Mouse (Mus musculus) small intestine, adult 2 months (tissue): ENCODE data around the gene Rgs19. TPM values are rescaled to one million over a fixed set of nuclear protein-coding genes. Genes with fewer than 3 reads are reported as not detected.

ENCODE experiments used
- H3K27ac ChIP-seq: fragments of 200-500 bp; 2 replicates; pipeline ENCODE4 v1.5.1; 2012; ENCODE audit warnings: low read depth, low read length, control low read depth, inconsistent platforms; ENCODE audit not compliant: insufficient read depth
- H3K27me3 ChIP-seq: fragments of 200-500 bp; 2 replicates; pipeline ENCODE4 v1.6.1; 2012; ENCODE audit warnings: mild to moderate bottlenecking, moderate library complexity, low read length, inconsistent platforms; ENCODE audit not compliant: control insufficient read depth, insufficient read depth
- H3K36me3 ChIP-seq: fragments of 200-500 bp; 2 replicates; pipeline ENCODE4 v1.6.1; 2012; ENCODE audit warnings: mild to moderate bottlenecking, low read length, control low read depth, inconsistent platforms; ENCODE audit not compliant: control insufficient read depth, insufficient read depth
- H3K4me1 ChIP-seq: fragments of 200-500 bp; 2 replicates; pipeline ENCODE4 v1.6.1; 2012; ENCODE audit warnings: low read length, inconsistent platforms, mixed read lengths; ENCODE audit not compliant: control insufficient read depth, insufficient read depth, insufficient read length
- H3K4me3 ChIP-seq: fragments of 200-500 bp; 2 replicates; pipeline ENCODE4 v1.5.1; 2012; ENCODE audit warnings: low read depth, mild to moderate bottlenecking, control low read depth, inconsistent platforms, low read length, moderate library complexity
- CTCF ChIP-seq: fragments of 200-500 bp; IDR thresholded peaks from 2 replicates; pipeline ENCODE4 v1.5.1; 2012; ENCODE audit warnings: low read depth, mild to moderate bottlenecking, control low read depth, inconsistent platforms, low read length, moderate library complexity, mixed read lengths; ENCODE audit not compliant: insufficient replicate concordance, insufficient read length; ENCODE audit errors: extremely low read depth
- POLR2A ChIP-seq: fragments of 200-500 bp; IDR thresholded peaks from 2 replicates; pipeline ENCODE4 v1.6.1; 2012; ENCODE audit warnings: low read depth, mild to moderate bottlenecking, control low read depth, inconsistent platforms, low read length, moderate library complexity
- WGBS: fragments of 180-500 bp; shearing (Covaris S2); methylation state at CpG from one replicate; pipeline ENCODE4 v1.1.7; 2018; 5-methylcytosine and 5-hydroxymethylcytosine counted together
- polyA plus RNA-seq: library from polyadenylated mRNA; depleted of rRNA; stranded (reverse); fragments of >200 nt; gene quantifications from 2 replicates; pipeline ENCODE4 v1.2.3, GENCODE M21; 2012

Gene Rgs19
- polyA plus RNA-seq, 1 experiment, result 24.1 TPM

DNA sequence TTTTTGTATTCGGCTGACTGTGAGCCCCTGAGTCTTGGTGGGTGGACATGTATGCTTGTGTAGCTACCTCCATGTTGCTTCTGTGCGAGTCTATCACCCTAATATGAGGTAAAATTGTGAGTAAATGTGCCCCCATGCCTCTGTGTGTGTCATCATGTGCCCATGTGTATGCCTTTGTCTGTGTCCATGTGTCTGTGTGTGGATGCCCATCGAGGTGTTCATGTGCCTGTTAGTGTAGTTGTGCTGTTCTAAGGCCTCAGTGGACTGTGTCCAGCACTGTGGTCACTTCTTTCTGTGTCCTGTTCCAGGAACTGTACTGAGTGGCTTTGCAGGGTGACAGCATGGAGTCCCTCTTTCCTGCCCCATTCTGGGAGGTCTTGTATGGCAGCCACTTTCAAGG is 21.6 kb upstream of the Rgs19 start:
- Histone ChIP-seq H3K4me1 (no peaks in the 10 kb centered on the region), H3K27ac (no peak overlapping the region), H3K4me3 (no peak overlapping the region), H3K27me3 (no peaks in the 10 kb centered on the region), H3K36me3 (no peaks in the 10 kb centered on the region)
- TF ChIP-seq CTCF (no peak), POLR2A (no peak)
- WGBS, result 67% methylated on average over 3 of the region's 3 CpGs

DNA sequence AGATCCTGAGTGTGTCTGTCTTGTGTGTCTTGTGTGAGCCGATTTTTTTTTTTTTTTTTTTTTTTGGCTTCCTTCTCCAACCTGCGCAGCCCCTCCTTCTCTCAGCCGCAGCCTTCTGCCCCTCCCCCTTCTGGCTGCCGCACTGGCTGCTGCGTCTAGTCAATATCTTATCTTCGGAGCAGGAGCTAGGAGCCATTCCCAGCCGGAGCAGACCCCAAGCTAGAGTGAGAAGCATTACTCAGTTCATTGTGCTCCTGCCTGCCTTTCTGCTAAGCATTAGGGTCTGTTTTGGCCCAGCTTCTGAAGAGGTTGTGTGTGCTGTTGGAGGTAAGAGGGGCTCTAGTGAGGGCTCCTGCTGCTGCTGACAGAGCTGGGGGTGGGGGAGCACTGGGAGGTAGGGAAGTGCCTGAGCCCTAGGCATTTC is 21.1 kb upstream of the Rgs19 start, which contains the start of gene Oprl1:
Oprl1 (plus strand) TSS at position 114 of the 424 bp plus-strand sequence.
- TF ChIP-seq CTCF (no peak), POLR2A (no peak)
- H3K4me3 ChIP-seq, result no peak within 1 kb of the TSS

DNA sequence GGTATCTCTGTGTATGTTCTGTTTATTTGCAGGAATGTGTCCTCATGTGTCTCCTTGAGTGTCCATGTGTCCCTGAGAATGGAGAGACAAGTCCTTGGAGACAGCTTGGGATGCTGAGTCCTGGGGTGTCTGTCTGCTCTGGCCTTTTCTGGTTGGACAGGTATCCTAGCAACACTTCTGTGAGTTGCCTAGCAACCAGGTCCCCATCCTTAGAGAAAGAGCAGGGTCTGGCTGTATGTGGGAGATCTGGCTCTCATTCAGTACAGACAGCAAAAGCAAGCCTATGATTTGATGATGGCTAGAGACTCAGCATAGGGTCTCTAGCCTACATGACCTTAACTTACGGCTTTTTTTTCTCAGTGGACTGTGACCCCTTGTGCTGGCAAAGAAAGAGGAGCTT is 20.0 kb upstream of the Rgs19 start:
- Histone ChIP-seq H3K4me3 (no peak overlapping the region), H3K27me3 (no peaks in the 10 kb centered on the region), H3K36me3 (no peaks in the 10 kb centered on the region), H3K4me1 (no peaks in the 10 kb centered on the region), H3K27ac (no peak overlapping the region)
- TF ChIP-seq POLR2A (no peak), CTCF (no peak)
- 84% methylated on average over 1 of the region's 1 CpGs for WGBS

More for the DNA sequence above, 21.1 kb upstream of the Rgs19 start, which contains the start of gene Oprl1:
- WGBS, result under 1% methylated on average over 7 of the region's 7 CpGs
- Histone ChIP-seq H3K27me3 (no peaks in the 10 kb centered on the region), H3K36me3 (no peaks in the 10 kb centered on the region), H3K4me1 (no peaks in the 10 kb centered on the region), H3K27ac (no peak within 1 kb of the TSS)

DNA sequence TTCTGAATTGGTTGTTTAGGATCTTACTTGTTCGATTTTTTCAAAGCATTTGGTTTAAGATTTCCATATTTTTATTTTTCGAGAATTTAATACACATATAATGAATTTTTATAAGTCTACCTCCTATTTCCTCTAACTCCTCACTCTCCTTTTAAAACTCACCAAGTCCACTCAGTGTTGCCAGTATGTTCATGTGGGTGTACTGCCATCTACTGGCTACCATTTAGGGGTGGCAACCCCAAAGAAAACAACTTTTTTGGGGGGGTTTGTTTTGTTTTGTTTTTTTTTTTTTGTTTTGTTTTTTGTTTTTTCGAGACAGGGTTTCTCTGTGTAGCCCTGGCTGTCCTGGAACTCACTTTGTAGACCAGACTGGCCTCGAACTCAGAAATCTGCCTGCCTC is 12.9 kb upstream of the Rgs19 start:
- Histone ChIP-seq H3K27ac (no peak overlapping the region), H3K27me3 (no peaks in the 10 kb centered on the region; the same call in 1 of the 2 replicates), H3K4me3 (no peak overlapping the region), H3K36me3 (no peaks in the 10 kb centered on the region), H3K4me1 (no peaks in the 10 kb centered on the region)
- 27% methylated on average over 4 of the region's 4 CpGs for WGBS
- no peak for TF ChIP-seq POLR2A
- TF ChIP-seq CTCF, result no peak

DNA sequence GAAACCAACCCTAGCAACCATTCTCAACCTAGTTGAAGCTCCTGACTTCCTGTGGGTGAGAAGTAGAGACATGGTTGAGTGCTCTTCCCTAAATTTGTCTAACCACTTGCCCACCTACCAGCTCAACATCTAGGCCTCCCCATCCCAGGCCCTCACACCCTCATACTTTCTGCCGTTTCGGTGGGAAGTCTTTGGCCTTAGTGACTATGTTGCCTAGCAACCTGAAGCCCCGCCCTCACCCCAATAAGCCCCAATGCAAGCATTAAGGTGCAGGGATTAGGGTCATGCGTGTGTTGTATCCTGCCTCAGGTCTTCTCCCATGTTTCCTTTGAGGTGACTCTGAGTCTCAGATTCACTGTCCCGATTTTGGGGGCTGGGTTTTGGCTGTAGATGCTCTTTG is 4.5 kb upstream of the Rgs19 start, which contains the start of gene Lkaaear1:
Lkaaear1 (minus strand) TSS at position 202 of the 400 bp plus-strand sequence.
- 0 out of 2 replicates have a peak, but pooled peaks cover 5% of the 10 kb centered on the region for H3K27me3 ChIP-seq
- H3K4me1 ChIP-seq, result peaks cover 3% of the 10 kb centered on the region
- 38% methylated on average over 5 of the region's 5 CpGs for WGBS
- TF ChIP-seq CTCF, result no peak
- no peak for TF ChIP-seq POLR2A
- H3K27ac ChIP-seq, result no peak within 1 kb of the TSS
- H3K36me3 ChIP-seq, result no peaks in the 10 kb centered on the region
- no peak within 1 kb of the TSS for H3K4me3 ChIP-seq

DNA sequence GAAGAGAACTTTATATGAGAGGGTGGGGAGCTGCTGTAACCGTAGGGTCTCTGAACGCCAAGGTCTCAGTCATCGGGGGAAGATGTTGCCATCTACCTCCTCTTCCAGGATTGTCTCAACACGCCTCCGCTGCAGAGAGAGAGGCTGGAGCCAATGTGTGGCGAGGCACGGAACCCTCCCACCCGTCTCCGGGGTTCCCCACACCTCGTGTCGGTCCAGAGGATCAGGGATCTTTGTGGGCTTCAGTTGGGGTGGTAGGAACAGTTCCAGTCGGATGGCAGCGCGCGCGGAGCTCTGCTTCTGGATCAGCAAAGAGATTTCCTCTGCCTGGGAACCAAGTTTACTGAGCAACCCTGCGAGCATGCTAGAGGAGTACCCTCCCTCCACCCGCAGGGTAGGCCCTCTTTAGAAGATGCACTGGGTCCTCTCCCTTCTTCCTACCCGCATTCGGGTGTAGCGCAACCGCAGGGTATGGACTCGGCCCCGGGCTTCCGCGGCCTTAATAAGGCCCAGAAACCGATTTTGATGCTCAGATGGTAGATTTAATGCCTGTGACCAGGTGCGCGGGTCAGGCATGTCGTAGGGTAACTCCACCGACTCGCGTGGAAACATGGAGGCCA is 3.1 kb upstream of the Rgs19 start:
- Histone ChIP-seq H3K36me3 (no peaks in the 10 kb centered on the region), H3K27me3 (0 out of 2 replicates have a peak, but pooled peaks cover 6% of the 10 kb centered on the region), H3K27ac (no peak overlapping the region), H3K4me1 (peaks cover 6% of the 10 kb centered on the region), H3K4me3 (no peak overlapping the region)
- TF ChIP-seq POLR2A (no peak), CTCF (no peak)
- WGBS, result 82% methylated on average over 33 of the region's 33 CpGs

DNA sequence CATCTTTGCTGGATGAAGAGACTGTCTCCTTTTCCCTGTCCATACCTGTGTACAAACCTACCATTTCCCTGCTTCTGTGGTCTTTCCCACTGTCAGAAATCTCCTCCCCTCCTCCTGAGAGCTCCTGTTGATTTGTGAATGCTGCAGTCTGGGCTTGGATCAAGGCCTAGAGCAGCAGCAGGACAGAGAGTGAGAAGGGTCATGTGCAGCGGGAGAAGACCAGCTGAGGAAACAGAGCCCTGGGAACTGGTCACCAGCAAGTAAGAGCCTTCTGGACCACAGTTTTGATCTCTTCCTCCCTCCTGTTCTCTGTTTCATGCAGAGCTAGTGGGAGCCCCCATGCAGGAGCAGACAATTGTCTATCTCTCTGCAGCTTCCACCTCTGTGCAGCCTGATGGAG is 2.0 kb upstream of the Rgs19 start:
- Histone ChIP-seq H3K27ac (no peak overlapping the region), H3K4me1 (peaks cover 6% of the 10 kb centered on the region), H3K36me3 (no peaks in the 10 kb centered on the region), H3K27me3 (0 out of 2 replicates have a peak, but pooled peaks cover 6% of the 10 kb centered on the region), H3K4me3 (no peak overlapping the region)
- 91% methylated on average over 1 of the region's 1 CpGs for WGBS
- TF ChIP-seq POLR2A (no peak; the same call in 1 of the 2 replicates), CTCF (no peak)
